Mouse (Mus musculus) neural tube, embryonic 12.5 days (tissue): ENCODE measurements at regions not wholly inside any gene's neighbourhood (a gene's known extent, or its start where the extent isn't known, plus 50 kb on each side); places are given as distances from the start of the nearest gene placed in this dataset.

Experiments used
- ATAC-seq: fragments of 200-750 bp; cut with Nextera tagmentation; 2 replicates; pipeline ENCODE4 v1.8.0; 2017; ENCODE audit warnings: low read depth, mild to moderate bottlenecking, moderate TSS enrichment, moderate library complexity; ENCODE audit not compliant: low FRiP score
- H3K27ac ChIP-seq: fragments of 300-500 bp; sonication (generic); 2 replicates; pipeline ENCODE4 v1.5.1; 2016
- H3K27me3 ChIP-seq: fragments of 300-500 bp; sonication (generic); replicated peaks from 2 replicates; pipeline ENCODE4 v1.6.1; 2016; ENCODE audit warnings: mild to moderate bottlenecking
- H3K36me3 ChIP-seq: fragments of 300-500 bp; sonication (generic); 2 replicates; pipeline ENCODE4 v1.6.1; 2016; ENCODE audit warnings: mild to moderate bottlenecking
- H3K4me1 ChIP-seq: fragments of 300-500 bp; sonication (generic); 2 replicates; pipeline ENCODE4 v1.6.1; 2016
- H3K4me2 ChIP-seq: fragments of 300-500 bp; sonication (generic); replicated peaks from 2 replicates; pipeline ENCODE4 v1.6.1; 2016; ENCODE audit warnings: mild to moderate bottlenecking
- H3K4me3 ChIP-seq: fragments of 300-500 bp; sonication (generic); 2 replicates; pipeline ENCODE4 v1.5.1; 2016
- H3K9ac ChIP-seq: fragments of 300-500 bp; sonication (generic); 2 replicates; pipeline ENCODE4 v1.6.1; 2016; ENCODE audit warnings: mild to moderate bottlenecking
- H3K9me3 ChIP-seq: fragments of 300-500 bp; sonication (generic); 2 replicates; pipeline ENCODE4 v1.6.1; 2016; ENCODE audit warnings: mild to moderate bottlenecking
- WGBS: fragments of 180-500 bp; shearing (Covaris S2); methylation state at CpG from one replicate; pipeline ENCODE4 v1.1.7; 2016; 5-methylcytosine and 5-hydroxymethylcytosine counted together

DNA sequence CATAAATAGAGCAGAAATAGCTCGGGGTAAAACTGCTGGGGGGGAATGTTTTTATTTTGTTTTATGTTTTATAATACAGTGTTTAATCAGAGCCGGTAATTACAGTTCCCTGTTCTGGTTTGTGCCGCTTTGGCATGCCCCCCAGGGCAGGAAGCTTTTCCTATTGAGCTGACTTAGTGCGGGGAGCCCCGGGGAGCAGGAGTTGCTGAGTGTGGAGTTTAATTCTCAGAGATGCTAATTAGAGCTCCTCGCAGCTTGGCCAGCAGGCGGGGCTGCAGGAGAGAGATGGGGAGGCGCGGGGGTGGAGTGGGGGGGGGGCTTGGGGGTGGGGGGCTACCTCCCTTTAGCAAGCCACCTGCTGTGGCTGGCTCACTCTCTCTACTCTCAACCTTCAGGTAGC is 322.6 kb downstream of the Matn1 start:
- Histone ChIP-seq H3K27ac (no peak overlapping the region), H3K4me1 (no peaks in the 10 kb centered on the region), H3K4me3 (no peak overlapping the region), H3K9me3 (no peaks in the 10 kb centered on the region), H3K36me3 (no peaks in the 10 kb centered on the region), H3K27me3 (peaks cover 1% of the 10 kb centered on the region; the same call in 1 of the 2 replicates), H3K9ac (no peak overlapping the region), H3K4me2 (no peak overlapping the region)
- WGBS: 7% methylated on average over 9 of the region's 9 CpGs
- no peak for ATAC-seq

DNA sequence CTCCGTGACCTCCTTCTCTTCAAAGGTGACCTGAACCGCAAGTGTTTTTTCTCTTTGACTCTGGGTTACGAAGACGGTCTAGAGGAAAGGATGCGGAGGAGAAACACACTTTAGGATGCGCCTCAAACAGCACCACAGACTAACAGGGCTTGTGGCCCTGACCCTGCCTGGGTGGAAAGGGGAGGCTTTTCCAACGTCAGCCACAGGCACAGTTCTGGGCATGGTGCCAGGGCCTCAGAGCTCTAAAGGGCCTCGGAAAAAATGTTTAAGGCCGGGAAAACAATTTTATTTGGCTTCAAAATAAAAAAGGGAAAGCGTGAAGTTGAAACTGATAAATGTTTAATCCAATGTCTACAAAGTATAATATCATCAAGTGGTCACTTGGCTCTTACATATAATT is 323.6 kb downstream of the Matn1 start:
- 66% methylated on average over 10 of the region's 10 CpGs for WGBS
- Histone ChIP-seq H3K9me3 (no peaks in the 10 kb centered on the region), H3K4me1 (no peaks in the 10 kb centered on the region), H3K36me3 (no peaks in the 10 kb centered on the region), H3K27ac (no peak overlapping the region), H3K4me3 (no peak overlapping the region), H3K9ac (no peak overlapping the region), H3K27me3 (peaks cover 2% of the 10 kb centered on the region; the same call in 1 of the 2 replicates), H3K4me2 (no peak overlapping the region)
- ATAC-seq: no peak

DNA sequence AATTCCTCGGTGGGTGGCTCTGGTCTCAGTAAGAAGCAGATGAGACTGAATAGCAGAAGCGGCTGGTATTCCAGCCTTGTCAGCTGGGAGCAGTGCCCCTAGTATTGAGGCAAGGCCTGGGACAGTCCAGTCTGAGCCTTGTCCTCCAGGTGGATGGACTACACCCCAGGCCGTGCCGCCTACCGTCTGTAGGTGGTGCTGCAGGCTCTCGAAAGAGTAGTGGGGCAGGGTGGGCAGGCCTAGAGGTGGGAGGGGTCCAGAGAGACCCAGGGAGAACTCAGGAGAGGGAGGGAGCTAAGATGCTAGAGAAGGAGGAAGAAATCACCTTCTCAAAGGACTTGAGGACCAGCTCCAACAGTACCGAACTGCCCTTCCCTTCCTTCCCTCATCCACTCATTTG is 326.0 kb downstream of the Matn1 start:
- H3K27ac ChIP-seq: no peak overlapping the region
- H3K9me3 ChIP-seq: no peaks in the 10 kb centered on the region
- no peak for ATAC-seq
- no peak overlapping the region for H3K4me3 ChIP-seq
- no peak overlapping the region for H3K4me2 ChIP-seq
- 0 out of 2 replicates have a peak, but pooled peaks cover 2% of the 10 kb centered on the region for H3K27me3 ChIP-seq
- 18% methylated on average over 7 of the region's 7 CpGs for WGBS
- no peak overlapping the region for H3K9ac ChIP-seq
- H3K36me3 ChIP-seq: no peaks in the 10 kb centered on the region
- H3K4me1 ChIP-seq: no peaks in the 10 kb centered on the region

DNA sequence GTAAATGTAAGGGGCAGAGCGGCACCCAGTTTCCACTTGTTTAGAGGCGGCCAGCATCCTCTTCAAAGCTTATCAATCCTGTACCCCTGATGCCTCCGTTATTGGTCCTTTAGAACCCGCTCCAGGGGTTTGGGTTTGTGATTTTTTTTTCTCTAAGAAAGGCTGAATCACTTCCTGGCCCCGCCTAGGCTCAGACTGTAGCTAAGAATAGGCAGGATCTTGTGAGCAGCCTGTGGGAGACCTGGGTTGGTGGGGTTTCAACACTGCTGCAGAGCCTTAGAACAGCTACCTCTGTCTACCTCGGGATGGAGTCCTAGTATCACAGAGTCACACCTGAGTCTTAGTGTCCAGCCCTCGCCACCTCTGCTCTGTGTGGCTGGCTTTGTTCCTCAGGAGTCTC is 327.9 kb downstream of the Matn1 start:
- Histone ChIP-seq H3K9ac (no peak overlapping the region), H3K9me3 (no peaks in the 10 kb centered on the region), H3K27me3 (0 out of 2 replicates have a peak, but pooled peaks cover 2% of the 10 kb centered on the region), H3K4me1 (no peaks in the 10 kb centered on the region), H3K4me3 (no peak overlapping the region), H3K27ac (no peak overlapping the region), H3K36me3 (no peaks in the 10 kb centered on the region), H3K4me2 (no peak overlapping the region)
- WGBS: 78% methylated on average over 7 of the region's 7 CpGs
- ATAC-seq: no peak

DNA sequence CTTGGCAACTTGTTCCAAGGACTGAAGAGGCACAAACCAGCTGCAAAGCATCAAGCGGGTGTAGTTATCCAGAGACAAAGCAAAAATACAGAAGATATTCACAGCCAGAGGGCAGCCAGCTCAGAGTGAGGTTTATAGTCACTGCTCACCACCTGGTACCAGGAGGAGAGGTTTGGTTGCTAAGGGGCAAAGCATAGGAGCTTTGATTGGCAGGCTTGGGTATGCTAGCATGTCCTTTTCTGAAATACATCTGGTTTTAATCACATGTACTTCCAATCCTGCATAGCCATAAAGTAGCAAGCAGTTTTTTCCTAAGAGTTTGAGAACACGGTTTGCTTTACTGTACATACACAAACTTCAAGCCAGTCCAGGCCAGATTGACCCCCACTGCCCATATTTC is 349.4 kb downstream of the Matn1 start:
- H3K9me3 ChIP-seq: no peaks in the 10 kb centered on the region
- H3K9ac ChIP-seq: no peak overlapping the region
- H3K4me3 ChIP-seq: no peak overlapping the region
- no peaks in the 10 kb centered on the region for H3K4me1 ChIP-seq
- WGBS: 73% methylated on average over 2 of the region's 2 CpGs
- H3K27me3 ChIP-seq: no peaks in the 10 kb centered on the region
- no peak overlapping the region for H3K27ac ChIP-seq
- no peak overlapping the region for H3K4me2 ChIP-seq
- ATAC-seq: no peak
- no peaks in the 10 kb centered on the region for H3K36me3 ChIP-seq

DNA sequence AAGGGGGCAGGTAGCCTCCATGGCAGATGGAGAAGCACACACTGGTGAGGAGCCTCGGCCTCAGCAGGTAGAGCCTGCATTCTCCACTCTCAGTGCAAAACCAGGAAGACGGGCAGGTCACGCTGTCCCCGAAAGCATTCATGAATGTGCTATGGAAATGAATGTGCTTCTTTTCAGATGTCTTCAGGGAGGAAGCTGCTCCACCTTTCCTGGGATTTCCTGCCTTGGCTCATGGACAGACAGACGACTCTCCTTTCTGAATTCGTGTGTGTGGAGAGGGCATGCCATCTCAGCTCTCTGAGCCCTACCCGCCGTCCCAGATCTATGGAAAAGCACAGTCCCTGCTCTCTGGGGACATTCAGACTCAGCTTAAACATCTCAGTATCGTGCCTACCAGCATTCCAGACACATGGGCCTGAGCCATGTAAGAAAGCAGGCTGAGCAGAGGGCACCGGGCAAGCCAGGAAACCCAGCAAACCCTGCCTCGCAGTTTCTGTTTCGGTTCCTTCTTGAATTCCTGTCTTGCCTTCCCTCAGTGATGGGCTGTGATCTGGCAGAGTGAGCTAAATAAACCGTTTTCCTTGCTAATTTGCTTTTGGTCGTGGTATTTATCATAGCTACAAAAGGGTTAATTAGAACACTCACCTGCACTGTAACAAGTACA is 354.0 kb downstream of the Matn1 start:
- H3K27me3 ChIP-seq: no peaks in the 10 kb centered on the region
- no peak overlapping the region for H3K4me2 ChIP-seq
- H3K36me3 ChIP-seq: no peaks in the 10 kb centered on the region
- H3K27ac ChIP-seq: no peak overlapping the region
- ATAC-seq: no peak
- H3K9ac ChIP-seq: no peak overlapping the region
- H3K4me1 ChIP-seq: no peaks in the 10 kb centered on the region
- WGBS: 79% methylated on average over 14 of the region's 14 CpGs
- no peak overlapping the region for H3K4me3 ChIP-seq
- no peaks in the 10 kb centered on the region for H3K9me3 ChIP-seq

DNA sequence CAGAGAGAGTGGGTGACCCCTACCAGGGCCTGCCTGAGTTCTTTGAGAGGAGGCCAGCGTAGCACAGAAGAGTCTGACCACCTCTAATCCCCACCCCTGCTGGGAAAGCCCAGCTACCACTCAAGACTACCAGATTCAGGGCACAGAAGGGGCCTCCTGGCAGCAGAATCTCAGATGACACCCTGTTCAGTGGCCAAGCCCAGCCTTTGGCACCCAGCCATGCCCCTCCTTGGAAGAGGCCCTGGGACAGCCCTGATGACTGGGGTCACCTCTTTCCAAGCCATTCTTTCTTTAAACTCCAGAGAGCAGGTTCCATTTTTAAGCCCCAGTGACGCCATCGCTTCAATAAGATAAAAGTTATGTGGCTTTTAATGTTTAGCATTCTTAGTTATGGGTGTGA is 359.8 kb downstream of the Matn1 start:
- no peaks in the 10 kb centered on the region for H3K27me3 ChIP-seq
- H3K36me3 ChIP-seq: no peaks in the 10 kb centered on the region
- H3K4me3 ChIP-seq: no peak overlapping the region
- no peaks in the 10 kb centered on the region for H3K9me3 ChIP-seq
- peaks cover 9% of the 10 kb centered on the region; the same call in 1 of the 2 replicates for H3K4me1 ChIP-seq
- no peak overlapping the region for H3K4me2 ChIP-seq
- H3K9ac ChIP-seq: no peak overlapping the region
- WGBS: 70% methylated on average over 3 of the region's 3 CpGs
- ATAC-seq: no peak
- no peak overlapping the region for H3K27ac ChIP-seq

DNA sequence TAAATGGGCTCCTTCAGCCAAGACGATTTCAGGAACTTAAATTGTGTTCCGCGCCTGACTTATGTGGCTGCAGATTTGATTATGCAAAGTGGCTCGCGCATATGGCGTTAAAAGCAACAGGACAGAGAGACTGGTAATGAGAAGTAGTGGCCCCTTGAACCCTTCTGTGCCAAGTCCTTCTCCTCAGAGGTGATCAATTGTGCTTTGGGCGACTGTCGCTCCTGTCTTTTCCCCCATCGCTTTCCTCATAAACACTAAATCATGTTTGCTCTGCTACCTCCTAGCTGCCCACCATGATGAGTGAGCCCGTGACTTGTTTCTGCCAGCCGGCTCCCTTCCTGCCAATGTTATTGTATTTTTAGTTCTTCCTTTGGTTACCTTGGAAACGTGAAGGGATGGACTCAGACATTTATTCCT is 360.2 kb downstream of the Matn1 start:
- no peak for ATAC-seq
- H3K9me3 ChIP-seq: no peaks in the 10 kb centered on the region

DNA sequence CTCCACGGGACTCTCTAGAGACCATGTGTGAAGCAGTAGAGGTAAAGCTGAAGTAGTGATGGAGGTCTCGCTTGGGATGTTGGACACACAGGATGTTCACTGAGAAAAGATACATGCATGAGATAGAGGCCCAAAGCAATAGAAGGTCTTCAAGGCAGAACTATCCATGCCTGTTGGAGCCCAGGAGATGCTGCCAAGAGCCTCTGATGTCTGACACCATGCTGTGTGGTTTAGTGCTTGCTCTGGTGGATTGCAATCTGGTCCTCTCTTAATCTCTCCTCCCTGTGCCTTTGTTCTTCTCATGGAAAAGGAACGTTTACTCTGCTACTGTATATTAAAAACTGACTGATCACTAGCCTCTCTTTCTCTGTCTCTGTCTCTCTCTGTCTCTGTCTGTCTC is 370.0 kb downstream of the Matn1 start:
- 78% methylated on average over 3 of the region's 3 CpGs for WGBS
- Histone ChIP-seq H3K4me2 (no peak overlapping the region), H3K4me1 (no peaks in the 10 kb centered on the region), H3K36me3 (no peaks in the 10 kb centered on the region), H3K9me3 (no peaks in the 10 kb centered on the region), H3K4me3 (no peak overlapping the region), H3K27ac (no peak overlapping the region), H3K9ac (no peak overlapping the region), H3K27me3 (no peaks in the 10 kb centered on the region)
- ATAC-seq: no peak

More for the DNA sequence above, 360.2 kb downstream of the Matn1 start:
- no peak overlapping the region for H3K4me2 ChIP-seq
- H3K27ac ChIP-seq: no peak overlapping the region
- H3K4me3 ChIP-seq: no peak overlapping the region
- WGBS: 58% methylated on average over 12 of the region's 12 CpGs
- H3K27me3 ChIP-seq: no peaks in the 10 kb centered on the region
- H3K9ac ChIP-seq: no peak overlapping the region
- peaks cover 9% of the 10 kb centered on the region; the same call in 1 of the 2 replicates for H3K4me1 ChIP-seq
- no peaks in the 10 kb centered on the region for H3K36me3 ChIP-seq

DNA sequence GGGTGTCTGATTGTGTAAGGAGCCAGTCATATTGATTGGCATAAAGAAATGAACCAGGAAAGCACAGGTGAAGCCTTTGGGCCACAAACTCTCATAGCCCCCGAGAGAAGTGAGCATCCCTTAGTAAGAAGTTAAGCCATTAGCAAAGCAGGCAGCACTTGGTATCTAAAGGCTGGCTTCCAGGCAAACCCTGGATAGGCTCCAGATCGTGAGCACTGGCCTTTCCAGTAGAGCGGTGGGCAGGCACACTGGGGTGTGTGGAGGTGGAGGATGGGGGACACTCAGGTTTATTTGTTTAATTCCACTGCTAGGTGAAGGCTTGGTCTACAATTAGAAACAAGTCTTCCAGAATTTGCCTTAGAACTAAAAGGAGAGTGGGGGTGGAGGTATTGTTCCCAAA is 371.9 kb downstream of the Matn1 start:
- H3K36me3 ChIP-seq: no peaks in the 10 kb centered on the region
- no peaks in the 10 kb centered on the region for H3K4me1 ChIP-seq
- H3K9ac ChIP-seq: no peak overlapping the region
- H3K9me3 ChIP-seq: no peaks in the 10 kb centered on the region
- 83% methylated on average over 3 of the region's 3 CpGs for WGBS
- no peaks in the 10 kb centered on the region for H3K27me3 ChIP-seq
- ATAC-seq: no peak
- no peak overlapping the region for H3K4me3 ChIP-seq
- H3K27ac ChIP-seq: no peak overlapping the region
- H3K4me2 ChIP-seq: no peak overlapping the region

DNA sequence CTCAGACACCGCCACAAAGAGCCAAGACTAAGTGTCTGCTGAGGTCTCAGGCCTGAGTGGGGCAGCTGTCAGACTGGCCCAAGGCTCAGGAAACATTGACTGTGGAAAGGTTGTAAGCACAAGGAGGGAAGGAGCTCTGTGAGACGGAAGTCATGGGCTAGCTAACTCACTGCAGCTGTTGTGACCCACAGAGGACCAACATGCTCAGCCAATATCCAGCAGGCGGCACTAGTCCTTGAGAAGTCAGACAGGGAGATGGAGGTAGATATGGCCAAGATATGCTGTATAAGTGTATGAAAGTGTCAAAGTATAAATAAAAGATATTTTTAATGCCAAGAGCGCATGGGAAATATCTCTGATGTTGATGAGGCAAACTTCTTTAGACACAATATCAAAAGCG is 378.1 kb downstream of the Matn1 start:
- no peak for ATAC-seq
- WGBS: 86% methylated on average over 5 of the region's 5 CpGs
- Histone ChIP-seq H3K36me3 (no peaks in the 10 kb centered on the region), H3K27me3 (no peaks in the 10 kb centered on the region), H3K4me2 (no peak overlapping the region), H3K9me3 (no peaks in the 10 kb centered on the region), H3K4me3 (no peak overlapping the region), H3K9ac (no peak overlapping the region), H3K27ac (no peak overlapping the region), H3K4me1 (no peaks in the 10 kb centered on the region)

DNA sequence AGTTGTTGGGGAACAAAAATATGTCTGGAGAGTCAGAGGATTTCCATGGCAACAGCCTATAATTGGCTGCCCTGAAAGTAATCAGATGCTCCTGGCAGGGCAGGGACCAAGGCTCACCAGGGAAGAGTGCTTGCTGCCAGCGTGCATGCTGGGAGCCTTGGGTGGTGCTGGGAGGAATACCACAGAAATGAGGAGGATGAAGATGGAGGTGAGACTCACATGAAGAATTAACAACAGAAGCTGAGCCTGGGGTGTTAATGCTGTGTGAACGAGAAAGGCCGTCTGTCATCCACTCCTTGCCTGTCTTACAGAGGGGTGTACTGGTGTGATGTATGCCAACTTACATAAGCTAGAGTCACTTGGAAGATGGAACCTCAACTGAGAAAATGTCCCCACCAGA is 380.3 kb downstream of the Matn1 start:
- no peak for ATAC-seq
- Histone ChIP-seq H3K4me2 (no peak overlapping the region), H3K27ac (no peak overlapping the region), H3K36me3 (no peaks in the 10 kb centered on the region), H3K4me1 (no peaks in the 10 kb centered on the region), H3K9me3 (no peaks in the 10 kb centered on the region), H3K9ac (no peak overlapping the region), H3K4me3 (no peak overlapping the region), H3K27me3 (no peaks in the 10 kb centered on the region)
- 74% methylated on average over 3 of the region's 3 CpGs for WGBS

DNA sequence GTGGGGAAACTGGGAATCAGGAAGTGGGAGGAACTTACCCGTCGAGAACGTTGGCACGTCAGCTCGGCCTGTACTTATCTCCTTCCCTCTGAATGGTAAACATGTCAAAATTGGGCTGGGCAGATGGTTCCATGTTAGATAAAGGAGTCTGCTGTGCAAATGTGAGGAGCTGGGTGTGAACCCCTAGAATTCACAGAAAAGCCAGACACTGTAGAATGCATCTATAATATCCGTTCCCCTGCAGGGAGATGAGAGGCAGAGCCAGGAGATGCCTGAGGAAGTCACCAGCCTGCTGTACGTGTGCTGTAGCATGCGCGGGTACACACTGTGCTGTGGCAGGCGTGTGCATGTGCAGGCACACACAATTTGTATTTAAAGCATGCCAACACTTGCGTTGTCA is 381.0 kb downstream of the Matn1 start:
- no peak for ATAC-seq
- H3K27me3 ChIP-seq: no peaks in the 10 kb centered on the region
- no peak overlapping the region for H3K27ac ChIP-seq
- no peaks in the 10 kb centered on the region for H3K9me3 ChIP-seq
- no peak overlapping the region for H3K4me3 ChIP-seq
- WGBS: 90% methylated on average over 11 of the region's 11 CpGs
- no peak overlapping the region for H3K9ac ChIP-seq
- no peaks in the 10 kb centered on the region for H3K36me3 ChIP-seq
- H3K4me2 ChIP-seq: no peak overlapping the region
- no peaks in the 10 kb centered on the region for H3K4me1 ChIP-seq
